Mouse (Mus musculus) left cerebral cortex, adult 2 months (tissue): ENCODE results near the gene Wnt9b. TPM values are rescaled to one million over a fixed set of nuclear protein-coding genes. Genes with fewer than 3 reads are reported as not detected.

Experiments
- DNase-seq, 2 experiments: peaks; one replicate each; pipeline ENCODE4 v3.0.0; 2021 to 2022; ENCODE audit warnings: low spot score in 2 of 2, mixed read lengths in 1 of 2; ENCODE audit errors: extremely low spot score in 1 of 2
- H3K27ac ChIP-seq: fragments of 200-600 bp; 2 replicates; pipeline ENCODE4 v1.8.1; 2022
- H3K4me3 ChIP-seq: fragments of 200-600 bp; 2 replicates; pipeline ENCODE4 v1.8.1; 2022
- CTCF ChIP-seq: fragments of 200-600 bp; IDR thresholded peaks from 2 replicates; pipeline ENCODE4 v1.8.1; 2022; ENCODE audit warnings: antibody characterized with exemption, mild to moderate bottlenecking, moderate library complexity
- intact Hi-C: fragments of 180-260 bp; cut with DNase I; formaldehyde crosslinking; loops from one replicate; pipeline ENCODE4 v1.15.1; 2025
- total RNA-seq, 2 experiments: library from RNA; stranded (reverse); gene quantifications; 2 replicates each; pipeline ENCODE4 v1.2.3; 2021

The Wnt9b gene
- total RNA-seq, 2 experiments from 2014 or later = 0.23 to 0.34 TPM

- Histone ChIP-seq H3K4me3 (no peak overlapping the region), H3K27ac (no peak overlapping the region)
- intact Hi-C loops = loop anchor here (1.0 to 5.0 kb wide), 2 partner anchors 121 to 437 kb away; no protein-coding TSS in a partner anchor
- DNase-seq = no peak
- no peak; the same call in 1 of the 2 replicates for TF ChIP-seq CTCF
Observed at GRCm38 (mm10) chr11:103760101-103760500, 10.5 kb upstream of the Wnt9b start.

DNA sequence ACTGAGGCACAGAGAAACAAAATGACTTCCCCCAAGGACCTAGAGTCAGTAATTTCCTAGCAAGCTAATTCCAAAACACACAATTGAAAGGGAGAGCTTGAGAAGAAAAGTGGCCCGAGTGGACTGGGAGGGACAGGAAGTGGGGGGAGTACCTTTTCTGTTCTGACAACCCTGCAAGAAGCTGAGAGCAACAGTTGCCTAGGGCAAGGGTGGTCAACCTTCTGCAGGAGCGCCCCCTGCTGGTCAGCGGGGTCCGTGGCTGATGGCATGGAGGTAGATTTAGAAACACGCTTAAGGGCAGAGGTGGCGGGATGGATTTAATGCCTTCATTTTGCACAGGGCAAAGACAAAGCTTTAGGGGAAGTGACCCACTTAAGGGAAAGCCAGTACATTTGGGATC lies 9.1 kb upstream of the Wnt9b start:
- TF ChIP-seq CTCF = peak; percentile 85
- intact Hi-C loops = loop anchor here (5.0 kb wide), 1 partner anchor 76 kb away; no protein-coding TSS in a partner anchor
- peak; percentile 40 to 74 for DNase-seq
- Histone ChIP-seq H3K4me3 (no peak overlapping the region), H3K27ac (no peak overlapping the region)

GRCm38 (mm10) chr11:103758054-103758453 lies 8.4 kb upstream of the Wnt9b start:
- Histone ChIP-seq H3K27ac (no peak overlapping the region), H3K4me3 (no peak overlapping the region)
- TF ChIP-seq CTCF = peak; percentile 54
- intact Hi-C loops = loop anchor here (5.0 kb wide), 1 partner anchor 76 kb away; no protein-coding TSS in a partner anchor
- no peak for DNase-seq

DNA sequence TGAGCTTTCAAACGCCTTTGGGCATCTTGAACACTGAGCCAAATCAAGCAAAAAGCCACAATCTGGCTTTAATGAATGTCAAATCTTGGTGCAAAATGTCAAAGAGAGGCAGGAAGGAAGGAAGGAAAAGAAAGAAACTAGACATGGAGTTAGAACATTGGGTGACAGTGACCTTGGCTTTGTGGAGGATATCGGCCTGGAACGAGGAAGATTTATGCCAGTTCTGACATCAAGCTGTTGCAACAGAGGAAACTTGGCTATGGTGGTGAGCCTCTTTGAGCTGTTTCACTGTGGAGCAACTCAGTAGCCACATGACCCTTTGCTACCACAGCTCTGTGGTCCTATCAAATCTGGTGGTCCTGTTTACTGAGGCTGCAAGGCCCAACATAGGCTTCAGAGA lies 991 bp upstream of the Wnt9b start:
- no peak for DNase-seq
- no peak overlapping the region for H3K27ac ChIP-seq
- intact Hi-C loops = loop anchor here (5.0 kb wide), 1 partner anchor 43 kb away; no protein-coding TSS in a partner anchor
- no peak overlapping the region for H3K4me3 ChIP-seq
- no peak for TF ChIP-seq CTCF

DNA sequence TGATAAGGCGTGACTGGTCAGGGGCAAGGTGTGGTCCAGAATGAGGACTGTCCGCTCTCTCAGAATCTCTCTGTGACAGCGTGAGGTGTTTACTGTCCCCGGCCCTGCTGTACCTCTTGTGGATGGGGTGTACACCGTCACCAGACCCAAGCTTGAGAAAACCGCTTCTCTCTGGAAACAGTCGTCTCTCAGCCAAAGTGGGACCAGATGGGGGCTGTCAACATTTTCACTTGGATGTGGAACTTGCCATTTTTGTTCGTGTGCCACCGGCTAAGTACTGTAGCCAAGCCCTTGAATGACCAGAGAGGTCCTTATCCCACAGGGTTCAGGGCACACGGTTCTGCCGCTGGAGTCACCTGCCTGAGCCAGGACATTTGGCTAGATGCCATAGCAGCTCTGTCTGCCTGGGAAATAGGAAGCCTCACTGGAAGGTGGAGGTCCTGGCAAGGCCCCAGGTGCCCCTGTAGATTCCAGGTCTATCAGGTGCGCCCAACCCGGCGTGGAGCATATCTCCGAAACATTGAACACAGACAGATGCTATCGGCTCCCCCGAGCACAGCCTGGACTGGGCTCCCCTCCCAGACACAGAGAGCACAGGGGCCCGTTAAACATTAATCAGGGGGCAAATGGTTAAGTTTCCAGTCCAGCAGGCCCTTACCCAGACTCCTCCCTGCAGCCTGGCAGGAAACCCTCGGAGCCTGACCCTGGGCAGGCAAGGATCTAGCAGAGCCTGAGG lies 14.4 kb downstream of the Wnt9b start:
- Histone ChIP-seq H3K4me3 (no peak overlapping the region), H3K27ac (no peak overlapping the region)
- intact Hi-C loops = no loop called here
- TF ChIP-seq CTCF = no peak
- no peak for DNase-seq

DNA sequence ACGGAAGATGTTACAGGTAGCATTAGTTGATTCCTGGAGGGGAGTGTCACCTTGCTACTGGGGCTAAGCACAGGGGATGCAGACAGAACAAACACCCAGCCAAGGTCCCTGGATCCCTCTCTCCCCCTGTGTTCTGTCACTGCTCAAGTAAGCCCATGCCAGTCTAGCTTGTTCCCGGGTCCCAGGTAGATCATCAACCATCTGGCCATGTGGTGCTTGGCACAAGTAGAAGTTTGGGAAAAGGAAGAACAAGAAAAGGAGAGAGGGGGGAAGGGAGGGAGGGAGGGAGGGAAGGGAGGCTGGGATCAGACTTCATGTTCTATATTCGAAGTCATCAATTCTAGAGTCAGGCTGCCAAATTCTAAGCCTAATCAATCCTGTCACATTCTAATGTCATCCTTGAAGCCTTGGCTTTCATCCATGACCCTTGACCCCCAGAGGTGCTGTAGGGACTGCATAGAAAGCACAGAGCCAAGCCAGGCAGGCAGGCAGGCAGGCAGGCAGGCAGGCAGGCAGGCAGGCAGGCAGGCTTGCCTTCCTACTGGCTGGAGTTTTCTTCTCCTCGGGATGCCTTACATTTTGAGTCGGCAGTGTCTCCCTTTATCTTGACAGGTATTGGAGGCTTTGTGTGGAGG lies 15.1 kb downstream of the Wnt9b start:
- TF ChIP-seq CTCF = no peak
- no peak for DNase-seq
- H3K4me3 ChIP-seq = no peak overlapping the region
- no peak overlapping the region for H3K27ac ChIP-seq
- intact Hi-C loops = no loop called here

DNA sequence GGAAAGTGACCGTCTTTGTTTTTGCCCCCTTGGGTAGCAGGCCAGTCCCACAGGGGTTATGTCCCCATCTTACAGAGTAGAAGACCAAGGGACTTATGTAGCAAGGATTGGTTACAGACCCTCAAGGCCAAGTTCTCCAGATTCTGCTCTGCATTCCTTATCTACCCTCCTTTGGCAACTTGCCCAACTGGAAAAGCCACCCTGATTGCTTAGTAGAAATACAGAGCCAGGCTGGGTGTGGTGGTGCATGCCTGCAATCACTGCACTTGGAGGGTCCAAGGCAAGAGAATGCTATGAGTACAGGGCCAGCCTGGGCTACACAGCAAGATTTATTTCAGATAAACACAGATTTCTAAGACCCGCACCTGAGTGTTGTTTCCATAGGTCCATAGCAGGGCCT lies 15.7 kb downstream of the Wnt9b start:
- no peak for DNase-seq
- TF ChIP-seq CTCF = no peak
- intact Hi-C loops = loop anchor here (2.0 kb wide), 1 partner anchor 67 kb away; no protein-coding TSS in a partner anchor
- H3K27ac ChIP-seq = no peak overlapping the region
- no peak overlapping the region for H3K4me3 ChIP-seq

DNA sequence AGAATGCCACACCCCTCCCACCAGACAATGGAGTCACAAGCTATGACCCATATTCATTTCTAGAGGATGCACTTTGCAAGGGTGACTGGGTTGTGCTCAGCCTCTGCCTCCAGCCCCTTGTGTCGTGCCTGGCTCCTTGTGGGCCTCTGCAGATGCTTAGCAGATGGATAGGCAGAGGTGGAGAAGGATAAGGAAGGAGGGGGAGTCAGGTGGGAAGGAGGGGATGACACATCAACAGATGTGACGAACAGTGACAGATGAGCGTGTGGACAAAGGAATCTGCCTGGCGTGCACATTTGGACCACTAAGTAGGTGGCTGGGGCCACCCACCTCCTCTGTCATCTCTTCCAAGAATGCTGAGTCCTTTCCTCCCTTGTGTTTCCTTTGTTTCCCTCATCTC lies 16.6 kb downstream of the Wnt9b start:
- TF ChIP-seq CTCF = no peak
- intact Hi-C loops = loop anchor here (2.0 kb wide), 1 partner anchor 66 kb away; no protein-coding TSS in a partner anchor
- H3K27ac ChIP-seq = no peak overlapping the region

GRCm38 (mm10) chr11:103732306-103732705 lies 17.3 kb downstream of the Wnt9b start:
- no peak overlapping the region for H3K4me3 ChIP-seq
- H3K27ac ChIP-seq = no peak overlapping the region
- no peak for DNase-seq
- intact Hi-C loops = loop anchor here (2.0 kb wide), 1 partner anchor 66 kb away; no protein-coding TSS in a partner anchor
- TF ChIP-seq CTCF = no peak

More for the DNA sequence above, 16.6 kb downstream of the Wnt9b start:
- peak; percentile 28 to 65 for DNase-seq
- no peak overlapping the region for H3K4me3 ChIP-seq

DNA sequence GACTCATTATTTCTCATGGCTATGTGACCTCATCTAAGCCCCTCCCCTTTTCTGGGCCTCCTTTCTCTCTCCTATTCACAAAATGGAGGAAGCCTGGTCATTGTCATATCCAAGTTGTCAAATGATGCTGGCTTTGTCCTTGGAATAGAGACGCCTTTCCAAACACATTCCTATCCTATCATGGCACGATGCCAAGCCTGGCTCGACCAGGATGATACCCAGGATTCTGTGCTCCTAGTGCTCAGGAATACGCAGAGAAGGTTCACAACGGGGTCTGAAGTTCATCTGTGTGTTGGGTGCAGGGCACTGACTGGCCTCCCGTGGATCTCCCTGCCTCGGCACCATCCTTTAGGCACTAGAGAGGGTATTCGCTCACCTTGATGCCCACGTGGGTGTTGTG lies 18.0 kb downstream of the Wnt9b start:
- intact Hi-C loops = no loop called here
- no peak overlapping the region for H3K4me3 ChIP-seq
- no peak for TF ChIP-seq CTCF
- no peak overlapping the region for H3K27ac ChIP-seq
- DNase-seq = no peak

- no peak overlapping the region for H3K27ac ChIP-seq
- TF ChIP-seq CTCF = no peak
- intact Hi-C loops = no loop called here
- no peak overlapping the region for H3K4me3 ChIP-seq
- no peak for DNase-seq
Observed at GRCm38 (mm10) chr11:103729282-103729985, 20.2 kb downstream of the Wnt9b start.

- no peak for TF ChIP-seq CTCF
- no peak overlapping the region; the same call in 1 of the 2 replicates for H3K27ac ChIP-seq
- intact Hi-C loops = no loop called here
- no peak overlapping the region for H3K4me3 ChIP-seq
- DNase-seq = peak in 1 of 2 experiments; percentile 47
Observed at GRCm38 (mm10) chr11:103724331-103724771, 25.3 kb downstream of the Wnt9b start.
